Mouse (Mus musculus) brain, embryonic 14.5 days (tissue): ENCODE measurements around the gene Strn.

Experiments used
- CTCF ChIP-seq: fragments of 200-500 bp; IDR thresholded peaks from 2 replicates; pipeline ENCODE4 v1.5.1; 2012; ENCODE audit warnings: inconsistent platforms, mild to moderate bottlenecking, moderate library complexity, borderline replicate concordance; ENCODE audit not compliant: insufficient read depth, insufficient read length; ENCODE audit errors: extremely low read depth
- POLR2A ChIP-seq: fragments of 200-500 bp; IDR thresholded peaks from 2 replicates; pipeline ENCODE4 v1.6.1; 2012; ENCODE audit warnings: mild to moderate bottlenecking, inconsistent platforms, borderline replicate concordance; ENCODE audit not compliant: poor library complexity, insufficient read depth, insufficient read length, severe bottlenecking; ENCODE audit errors: extremely low read depth

DNA sequence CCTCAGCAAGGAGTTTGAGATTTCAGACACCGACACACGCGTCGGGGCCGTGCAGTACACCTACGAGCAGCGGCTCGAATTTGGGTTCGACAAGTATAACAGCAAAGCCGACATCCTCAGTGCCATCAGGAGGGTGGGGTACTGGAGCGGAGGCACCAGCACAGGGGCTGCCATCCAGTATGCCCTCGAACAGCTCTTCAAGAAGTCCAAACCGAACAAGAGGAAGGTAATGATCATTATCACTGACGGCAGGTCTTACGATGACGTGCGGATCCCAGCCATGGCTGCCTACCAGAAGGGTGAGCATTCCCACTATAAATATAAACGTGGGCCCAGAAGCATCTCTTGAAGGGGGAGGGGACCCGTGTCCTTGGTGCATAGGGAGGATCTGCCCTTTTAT, 112.1 kb downstream of the Strn start:
- TF ChIP-seq CTCF (no peak), POLR2A (no peak)
